Mouse (Mus musculus): Measurements from ENCODE around the gene Zfp786.

GRCm38 (mm10) chr6:47811324-47811723 lies 19.3 kb downstream of the Zfp786 start:
- TF ChIP-seq CTCF (IDR thresholded peaks at IDR 0.05; ENCODE audit: low read depth, low read length): no peak
- TF ChIP-seq POLR2A (IDR thresholded peaks at IDR 0.05; ENCODE audit: borderline replicate concordance, low read depth, low read length): no peak

Measured in bone marrow macrophage, adult 2 months (primary cell).